ENCODE assay signal across 18 mouse cellular contexts in genomic region chr6:53714908-53715321, GRCm38 (mm10).
DNase-seq lines count a peak whose midpoint lies in the region; ATAC-seq and TF ChIP-seq lines count a peak whose summit lies in the region.
"Had no signal": no experiment of that assay in that cellular context is flagged by ENCODE, and none has a peak within 500 bp of the region (broad histone marks: within the 10 kb centered on the region; RNA-seq: fewer than 3 reads in every experiment).

No protein-coding gene starts in this region.

- no peaks in the 10 kb centered on the region for H3K9me3 ChIP-seq in heart, embryonic 12.5 days (replicated peaks)
- no peaks in the 10 kb centered on the region for H3K9me3 ChIP-seq in stomach, embryonic 14.5 days (ENCODE audit: control insufficient read depth, low read depth, low read length)
- no peaks in the 10 kb centered on the region for H3K9me3 ChIP-seq in intestine, embryonic 16.5 days (ENCODE audit: control insufficient read depth, low read length)
- H3K9me3 ChIP-seq: forebrain, embryonic 13.5 days; limb, embryonic 12.5 days had no signal

- ATAC-seq in heart, embryonic 12.5 days (ENCODE audit: insufficient number of reproducible peaks, low FRiP score): no peak; the same call in 1 of the 2 replicates
- peak; percentile 67; the same call in 1 of the 2 replicates for ATAC-seq in stomach, embryonic 14.5 days (ENCODE audit: insufficient number of reproducible peaks, insufficient read depth, low FRiP score, low read depth)
- no peak for ATAC-seq in intestine, embryonic 16.5 days
- ATAC-seq: forebrain, embryonic 13.5 days; liver, postnatal 0 days had no signal

- H3K4me1 ChIP-seq in heart, embryonic 12.5 days (replicated peaks): no peaks in the 10 kb centered on the region
- peaks cover 13% of the 10 kb centered on the region; the same call in 1 of the 2 replicates for H3K4me1 ChIP-seq in stomach, embryonic 14.5 days (ENCODE audit: control insufficient read depth, insufficient read depth, low read length)
- no peaks in the 10 kb centered on the region; the same call in 1 of the 2 replicates for H3K4me1 ChIP-seq in intestine, embryonic 16.5 days (ENCODE audit: control insufficient read depth, insufficient read depth, low read length)
- no peaks in the 10 kb centered on the region for H3K4me1 ChIP-seq in cerebellum, adult 2 months (ENCODE audit: control insufficient read depth, insufficient read depth, low read length)

- no peak overlapping the region for H3K27ac ChIP-seq in heart, embryonic 12.5 days (ENCODE audit: poor library complexity, severe bottlenecking)
- no peak overlapping the region for H3K27ac ChIP-seq in stomach, embryonic 14.5 days (ENCODE audit: low read length)
- no peak overlapping the region for H3K27ac ChIP-seq in intestine, embryonic 16.5 days (ENCODE audit: low read length)
- H3K27ac ChIP-seq in cerebellum, adult 2 months (ENCODE audit: insufficient read depth, low read length): no peak overlapping the region
- H3K27ac ChIP-seq: forebrain, embryonic 13.5 days; left cerebral cortex, adult 2 months; limb, embryonic 12.5 days had no signal

- no peak overlapping the region for H3K4me3 ChIP-seq in heart, embryonic 12.5 days
- H3K4me3 ChIP-seq in stomach, embryonic 14.5 days (ENCODE audit: low read depth, low read length): no peak overlapping the region
- H3K4me3 ChIP-seq in intestine, embryonic 16.5 days (ENCODE audit: low read length): no peak overlapping the region
- H3K4me3 ChIP-seq in cerebellum, adult 2 months (replicated peaks; ENCODE audit: insufficient read depth, low read depth, low read length): no peak overlapping the region
- H3K4me3 ChIP-seq: forebrain, embryonic 13.5 days; left cerebral cortex, adult 2 months; limb, embryonic 12.5 days had no signal

- no peak for TF ChIP-seq POLR2A in cerebellum, adult 2 months (IDR thresholded peaks at IDR 0.05; ENCODE audit: borderline replicate concordance, insufficient read depth, low read length)

- H3K27me3 ChIP-seq in heart, embryonic 12.5 days (replicated peaks): 0 out of 2 replicates have a peak, but pooled peaks cover 4% of the 10 kb centered on the region
- no peaks in the 10 kb centered on the region for H3K27me3 ChIP-seq in stomach, embryonic 14.5 days (ENCODE audit: control insufficient read depth, insufficient read depth, low read length)
- H3K27me3 ChIP-seq in intestine, embryonic 16.5 days (replicated peaks; ENCODE audit: control insufficient read depth, insufficient read depth, low read length): no peaks in the 10 kb centered on the region
- H3K27me3 ChIP-seq in cerebellum, adult 2 months (ENCODE audit: control insufficient read depth, insufficient read depth, low read length): no peaks in the 10 kb centered on the region
- H3K27me3 ChIP-seq: forebrain, embryonic 13.5 days; limb, embryonic 12.5 days had no signal

- no peak overlapping the region for H3K9ac ChIP-seq in heart, embryonic 12.5 days
- no peak overlapping the region for H3K9ac ChIP-seq in stomach, embryonic 14.5 days (replicated peaks; ENCODE audit: low read depth, low read length)
- no peak overlapping the region for H3K9ac ChIP-seq in intestine, embryonic 16.5 days (ENCODE audit: low read depth, low read length)
- H3K9ac ChIP-seq: forebrain, embryonic 13.5 days; limb, embryonic 12.5 days; liver, postnatal 0 days had no signal

- H3K4me2 ChIP-seq in heart, embryonic 12.5 days: no peak overlapping the region
- H3K4me2 ChIP-seq in stomach, embryonic 14.5 days (replicated peaks; ENCODE audit: low read depth, low read length): no peak overlapping the region
- H3K4me2 ChIP-seq in intestine, embryonic 16.5 days (ENCODE audit: low read depth, low read length): no peak overlapping the region
- H3K4me2 ChIP-seq: forebrain, embryonic 13.5 days; limb, embryonic 12.5 days had no signal

- DNase-seq in heart, adult 18-20 months: peak; percentile 65 to 81
- peak; percentile 35 to 61 for DNase-seq in gastrocnemius, adult 8-10 months (ENCODE audit: low spot score in 2 of 2)
- peak; percentile 48 to 65 for DNase-seq in heart, postnatal 14 days
- DNase-seq in cerebellum, adult 2 months: no peak
- no peak for DNase-seq in liver
- DNase-seq: adrenal gland, adult 8-10 months; cerebellum, postnatal 25 days; kidney, adult 2 months; kidney, postnatal 14 days; liver, postnatal 0 days; lung, postnatal 14 days; thymus, postnatal 4 days had no signal

- TF ChIP-seq CTCF in cerebellum, adult 2 months (IDR thresholded peaks at IDR 0.05; ENCODE audit: borderline replicate concordance, insufficient read depth, low read depth, low read length): no peak

- intact Hi-C loops in heart, postnatal 14 days (cut with DNase I): no loop called here

- no peaks in the 10 kb centered on the region for H3K36me3 ChIP-seq in heart, embryonic 12.5 days
- H3K36me3 ChIP-seq in stomach, embryonic 14.5 days (ENCODE audit: control insufficient read depth, insufficient read depth, low read length): no peaks in the 10 kb centered on the region
- H3K36me3 ChIP-seq in intestine, embryonic 16.5 days (ENCODE audit: control insufficient read depth, insufficient read depth, low read length): no peaks in the 10 kb centered on the region
- H3K36me3 ChIP-seq: limb, embryonic 12.5 days had no signal

- WGBS in heart, embryonic 12.5 days: 70% methylated on average over 9 of the region's 9 CpGs
- WGBS in stomach, embryonic 14.5 days: 71% methylated on average over 9 of the region's 9 CpGs
- 79% methylated on average over 9 of the region's 9 CpGs for WGBS in intestine, embryonic 16.5 days
- 77% methylated on average over 9 of the region's 9 CpGs for WGBS in cerebellum, adult 2 months

Comparison
In these comparisons a context has a peak if more than half of its experiments do, and no peak if none do; other contexts are left out.
1. DNase-seq: peak in heart, adult 18-20 months (2 of 2), gastrocnemius, adult 8-10 months (2 of 2) and heart, postnatal 14 days (2 of 2); none in cerebellum, adult 2 months (0 of 2) and liver (single experiment).